Mouse (Mus musculus) kidney, postnatal 0 days (tissue): Measurements from ENCODE around the gene Hist1h4c. TPM values are rescaled to one million over a fixed set of nuclear protein-coding genes. Genes with fewer than 3 reads are reported as not detected.
"Not testable (repeated sequence)": the region's sequence is repeated elsewhere in the genome, so short reads cannot be mapped to it uniquely, and the experiment has no call there.

Experiments
- ATAC-seq: fragments of 200-750 bp; cut with Nextera tagmentation; replicated peaks from 2 replicates; pipeline ENCODE4 v1.8.0; 2017; ENCODE audit warnings: low read depth, moderate number of reproducible peaks, moderate TSS enrichment, moderate library complexity; ENCODE audit not compliant: low FRiP score
- DNase-seq: peaks from one replicate; pipeline ENCODE4 v3.0.0-alpha.2; 2016; ENCODE audit warnings: low spot score
- H3K27ac ChIP-seq: fragments of 300-500 bp; sonication (generic); 2 replicates; pipeline ENCODE4 v1.5.1; 2014; ENCODE audit warnings: mild to moderate bottlenecking
- H3K27me3 ChIP-seq: fragments of 300-500 bp; sonication (generic); 2 replicates; pipeline ENCODE4 v1.6.1; 2014; ENCODE audit warnings: low read length, mixed read lengths; ENCODE audit not compliant: insufficient read depth
- H3K36me3 ChIP-seq: fragments of 300-500 bp; sonication (generic); 2 replicates; pipeline ENCODE4 v1.6.1; 2014; ENCODE audit warnings: low read length, mixed read lengths; ENCODE audit not compliant: insufficient read depth
- H3K4me1 ChIP-seq: fragments of 300-500 bp; sonication (generic); replicated peaks from 2 replicates; pipeline ENCODE4 v1.6.1; 2014; ENCODE audit warnings: antibody characterized with exemption, low read length, mixed read lengths; ENCODE audit not compliant: insufficient read depth
- H3K4me2 ChIP-seq: fragments of 300-500 bp; sonication (generic); 2 replicates; pipeline ENCODE4 v1.6.1; 2014; ENCODE audit warnings: mild to moderate bottlenecking, low read length, moderate library complexity, mixed read lengths
- H3K4me3 ChIP-seq: fragments of 300-500 bp; sonication (generic); replicated peaks from 2 replicates; pipeline ENCODE4 v1.5.1; 2014; ENCODE audit warnings: low read depth, low read length
- H3K9ac ChIP-seq: fragments of 300-500 bp; sonication (generic); 2 replicates; pipeline ENCODE4 v1.6.1; 2014; ENCODE audit warnings: low read depth, low read length
- H3K9me3 ChIP-seq: fragments of 300-500 bp; sonication (generic); replicated peaks from 2 replicates; pipeline ENCODE4 v1.6.1; 2016; ENCODE audit warnings: low read length, inconsistent platforms, mixed read lengths
- CTCF ChIP-seq: IDR thresholded peaks from 2 replicates; pipeline ENCODE4 v1.5.1; 2016; ENCODE audit warnings: antibody characterized with exemption, low read depth, mild to moderate bottlenecking, moderate library complexity
- WGBS: fragments of 180-500 bp; shearing (Covaris S2); extraction: QIAGEN DNeasy Blood & Tissue Kit; methylation state at CpG from one replicate; pipeline ENCODE4 v1.1.7; 2014; 5-methylcytosine and 5-hydroxymethylcytosine counted together
- microRNA-seq: library from miRNA; unstranded; fragments of <30 nt; microRNA quantifications from one replicate; pipeline ENCODE4, GENCODE M21; 2016
- polyA plus RNA-seq: library from polyadenylated mRNA; unstranded; fragments of >200 nt; fragmentation: Nextera tagmentation; extraction: Ambion mirVana; gene quantifications from 2 replicates; pipeline ENCODE4 v1.2.1, GENCODE M21; 2015

Gene Hist1h4c
- polyA plus RNA-seq, 1 experiment from 2014 or later: 7.4 TPM

DNA sequence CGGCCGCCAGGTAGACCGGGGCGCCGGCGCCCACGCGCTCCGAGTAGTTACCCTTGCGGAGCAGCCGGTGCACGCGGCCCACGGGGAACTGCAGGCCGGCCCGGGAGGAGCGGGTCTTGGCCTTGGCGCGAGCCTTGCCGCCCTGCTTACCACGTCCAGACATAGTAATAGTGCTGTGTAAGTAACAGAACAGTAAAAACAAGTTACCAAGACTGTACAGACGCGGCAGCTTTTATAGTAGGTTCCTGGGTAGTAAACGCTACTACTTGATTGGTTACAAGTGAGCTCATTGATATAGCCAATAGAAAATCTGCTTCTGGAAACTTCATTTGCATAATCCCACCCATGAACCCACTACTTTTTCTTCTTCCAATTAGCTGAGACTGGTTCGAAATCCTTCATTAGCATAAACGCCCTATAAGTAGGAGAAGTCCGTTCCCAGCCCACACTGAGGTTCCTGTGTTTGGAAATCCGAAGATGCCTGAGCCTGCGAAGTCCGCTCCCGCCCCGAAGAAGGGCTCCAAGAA, 14.4 kb downstream of the Hist1h4c start, which contains the start of the genes Hist1h2ac and Hist1h2bc:
Gene Hist1h2ac, minus strand, starts transcription at position 194 of the 527 bp plus-strand sequence.
Gene Hist1h2bc, plus strand, starts transcription at position 445 of the 527 bp plus-strand sequence.
- Histone ChIP-seq H3K4me2 (peak within 1 kb of the TSS; percentile 63), H3K36me3 (no peaks in the 10 kb centered on the region), H3K27ac (peak within 1 kb of the TSS; percentile 98), H3K4me1 (0 out of 2 replicates have a peak, but pooled peaks cover 5% of the 10 kb centered on the region), H3K27me3 (no peaks in the 10 kb centered on the region), H3K9ac (peak within 1 kb of the TSS; percentile 82), H3K9me3 (no peaks in the 10 kb centered on the region), H3K4me3 (peak within 1 kb of the TSS; percentile 39)
- ATAC-seq (peak; percentile 96), DNase-seq (peak; percentile 100)
- no peak for TF ChIP-seq CTCF
- 0% methylated on average over 32 of the region's 32 CpGs for WGBS

DNA sequence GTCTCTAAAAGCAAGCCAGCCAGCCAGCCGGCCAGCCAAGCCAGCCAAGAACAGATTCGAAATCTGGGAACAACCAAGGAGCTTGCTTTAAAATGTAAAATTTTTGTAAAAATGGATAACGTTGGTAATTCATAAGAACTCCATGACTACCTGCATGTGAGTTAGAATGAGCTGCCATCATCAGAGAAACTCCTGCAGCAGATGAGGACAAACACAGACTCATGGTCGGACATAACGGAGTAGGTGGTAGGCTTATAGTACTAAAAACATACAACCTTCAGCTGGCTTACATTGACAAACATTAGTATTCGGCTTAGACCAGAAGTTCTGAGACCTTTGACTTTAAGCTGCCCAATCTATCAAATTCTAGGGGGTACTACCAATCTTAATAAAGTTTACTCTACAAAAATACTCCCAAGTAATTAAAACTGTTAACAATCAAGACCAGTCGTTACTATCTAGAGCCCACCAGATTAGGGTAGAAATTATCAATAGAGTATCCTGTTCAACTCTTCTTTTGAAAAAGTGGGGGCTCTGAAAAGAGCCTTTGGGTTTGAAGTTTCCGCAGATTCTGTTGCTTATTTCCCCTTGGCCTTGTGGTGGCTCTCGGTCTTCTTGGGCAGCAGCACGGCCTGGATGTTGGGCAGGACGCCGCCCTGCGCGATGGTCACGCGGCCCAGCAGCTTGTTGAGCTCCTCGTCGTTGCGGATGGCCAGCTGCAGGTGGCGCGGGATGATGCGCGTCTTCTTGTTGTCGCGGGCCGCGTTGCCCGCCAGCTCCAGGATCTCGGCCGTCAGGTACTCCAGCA, 15.1 kb downstream of the Hist1h4c start:
- ATAC-seq: peak; percentile 55
- 11% methylated on average over 13 of the region's 30 CpGs for WGBS
- peak overlapping the region; percentile 39 for H3K4me3 ChIP-seq

DNA sequence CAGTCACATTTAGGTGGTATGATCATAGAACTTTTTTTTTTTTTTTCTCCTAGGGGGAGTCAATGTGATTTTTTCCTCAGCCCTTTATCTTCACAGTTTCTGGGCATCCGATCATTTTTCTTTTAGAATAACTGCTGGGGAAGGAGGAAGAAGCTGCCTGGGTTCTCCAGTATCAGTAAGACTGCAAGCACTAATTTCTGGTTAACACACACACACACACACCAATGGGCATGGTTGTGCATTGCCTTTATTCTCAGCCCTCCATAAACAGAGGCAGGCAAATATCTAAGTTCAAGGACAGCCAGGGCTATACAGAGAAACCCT, 15.7 kb downstream of the Hist1h4c start:
- ATAC-seq: no peak
- peak overlapping the region; percentile 39 for H3K4me3 ChIP-seq
- H3K9me3 ChIP-seq: no peaks in the 10 kb centered on the region
- H3K4me2 ChIP-seq: peak overlapping the region; percentile 56
- H3K27me3 ChIP-seq: no peaks in the 10 kb centered on the region
- H3K4me1 ChIP-seq: 0 out of 2 replicates have a peak, but pooled peaks cover 5% of the 10 kb centered on the region
- no peak for DNase-seq
- no peaks in the 10 kb centered on the region for H3K36me3 ChIP-seq
- peak overlapping the region; percentile 57; the same call in 1 of the 2 replicates for H3K9ac ChIP-seq
- TF ChIP-seq CTCF: no peak
- H3K27ac ChIP-seq: peak overlapping the region; percentile 98; the same call in 1 of the 2 replicates
- 47% methylated on average over 1 of the region's 1 CpGs for WGBS

More for the DNA sequence above, 15.1 kb downstream of the Hist1h4c start:
- Histone ChIP-seq H3K27ac (peak overlapping the region; percentile 98), H3K9ac (peak overlapping the region; percentile 57; the same call in 1 of the 2 replicates), H3K4me2 (peak overlapping the region; percentile 56)
- H3K9me3 ChIP-seq, H3K27me3 ChIP-seq, H3K4me1 ChIP-seq, H3K36me3 ChIP-seq, DNase-seq: not testable (repeated sequence)

DNA sequence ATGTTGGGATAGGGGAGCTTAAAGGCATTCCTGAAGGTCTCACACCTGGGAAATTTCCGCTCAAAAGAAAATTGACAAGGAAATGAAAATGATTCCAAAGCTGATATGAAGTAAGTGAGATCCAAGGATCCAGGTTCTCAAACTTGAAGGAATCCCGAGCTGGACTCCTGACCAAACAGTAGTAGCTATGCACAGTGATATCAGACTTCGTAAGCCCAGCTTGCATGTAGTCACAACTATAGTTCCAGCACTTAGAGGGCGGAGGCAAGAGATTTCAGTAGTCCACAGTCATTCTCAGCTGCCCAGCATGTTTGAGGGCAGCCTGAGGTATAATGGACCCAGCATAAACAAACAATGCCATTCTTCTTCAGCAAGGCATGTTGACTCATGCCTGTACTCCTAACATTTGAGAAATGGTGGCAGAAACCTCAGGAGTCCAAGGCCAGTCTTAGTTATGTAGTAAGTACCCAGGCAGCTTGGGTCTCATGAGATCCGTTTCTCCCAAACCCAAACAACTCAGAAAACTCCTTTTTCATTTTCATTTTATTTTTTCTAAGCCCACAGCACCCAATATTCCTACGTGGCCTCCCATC, 16.2 kb downstream of the Hist1h4c start:
- Histone ChIP-seq H3K9me3 (no peaks in the 10 kb centered on the region), H3K36me3 (no peaks in the 10 kb centered on the region), H3K4me3 (no peak overlapping the region), H3K9ac (no peak overlapping the region), H3K4me1 (0 out of 2 replicates have a peak, but pooled peaks cover 5% of the 10 kb centered on the region), H3K27ac (no peak overlapping the region), H3K27me3 (no peaks in the 10 kb centered on the region), H3K4me2 (peak overlapping the region; percentile 56; the same call in 1 of the 2 replicates)
- ATAC-seq: no peak
- DNase-seq: no peak
- TF ChIP-seq CTCF: no peak
- 83% methylated on average over 6 of the region's 6 CpGs for WGBS

DNA sequence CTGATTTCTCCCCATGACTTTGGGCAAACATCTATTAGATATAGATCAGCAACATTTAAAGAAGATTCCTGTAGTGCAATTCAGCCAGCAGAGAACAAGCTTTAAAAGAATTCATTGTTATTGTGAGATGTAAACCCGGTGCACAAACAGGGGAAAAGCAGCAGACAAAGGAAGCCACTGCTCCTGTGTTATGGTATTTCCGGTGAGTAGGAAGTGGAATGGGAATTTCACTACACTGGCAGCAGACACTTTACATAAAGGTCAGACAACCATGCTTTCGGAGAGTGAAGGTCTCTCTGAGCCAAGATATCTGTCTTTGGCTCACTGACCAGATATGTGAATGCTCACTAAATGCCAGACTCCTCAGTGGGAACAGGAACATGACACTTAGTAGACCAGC, 35.7 kb downstream of the Hist1h4c start:
- Histone ChIP-seq H3K9me3 (no peaks in the 10 kb centered on the region), H3K4me3 (no peak overlapping the region), H3K9ac (no peak overlapping the region), H3K36me3 (no peaks in the 10 kb centered on the region), H3K27ac (no peak overlapping the region), H3K27me3 (no peaks in the 10 kb centered on the region), H3K4me1 (0 out of 2 replicates have a peak, but pooled peaks cover 5% of the 10 kb centered on the region), H3K4me2 (no peak overlapping the region)
- ATAC-seq: no peak
- no peak for DNase-seq
- 64% methylated on average over 3 of the region's 3 CpGs for WGBS
- no peak for TF ChIP-seq CTCF

DNA sequence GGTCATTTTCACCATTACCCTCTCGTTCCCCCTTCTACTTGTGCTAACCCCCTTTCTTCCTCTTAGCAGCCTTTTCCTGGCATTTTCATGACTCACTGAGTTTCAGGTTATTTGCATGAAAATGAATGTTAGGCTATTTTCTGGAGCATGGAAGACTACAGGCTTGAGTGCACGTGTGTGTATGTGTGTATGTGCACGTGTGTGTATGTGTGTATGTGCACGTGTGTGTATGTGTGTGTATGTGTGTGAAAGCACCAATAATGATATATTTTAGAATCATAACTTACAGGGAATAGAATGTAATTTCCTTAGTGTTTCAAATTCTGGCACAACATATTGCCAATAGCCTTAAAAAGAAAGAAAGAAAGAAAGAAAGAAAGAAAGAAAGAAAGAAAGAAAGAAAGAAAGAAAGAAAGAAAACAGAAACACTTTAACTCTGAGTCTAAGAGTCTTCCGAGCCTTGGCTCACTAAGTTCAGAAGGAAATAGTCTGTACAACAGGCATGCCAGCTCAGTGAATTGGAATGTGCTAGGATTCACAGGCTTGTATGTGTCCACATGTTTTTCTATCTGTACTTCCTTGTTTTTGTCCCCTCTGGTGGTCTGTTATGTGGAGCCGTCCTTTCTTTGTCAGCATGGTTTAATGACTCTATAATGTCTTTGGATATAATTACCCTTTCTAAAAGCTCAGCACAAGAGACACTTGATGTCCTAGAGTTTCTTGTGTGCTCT, 38.5 kb downstream of the Hist1h4c start:
- WGBS: 56% methylated on average over 6 of the region's 6 CpGs
- Histone ChIP-seq H3K4me2 (no peak overlapping the region), H3K4me1 (0 out of 2 replicates have a peak, but pooled peaks cover 5% of the 10 kb centered on the region), H3K9me3 (no peaks in the 10 kb centered on the region), H3K4me3 (no peak overlapping the region), H3K27me3 (no peaks in the 10 kb centered on the region), H3K36me3 (no peaks in the 10 kb centered on the region), H3K27ac (no peak overlapping the region), H3K9ac (no peak overlapping the region)
- ATAC-seq (no peak), DNase-seq (peak; percentile 61)
- no peak for TF ChIP-seq CTCF

Small RNAs within 50 kb of the gene (microRNA-seq; reads per million reads assigned to microRNA genes)
- gene Gm44314 (not detected), gene Gm44350 (not detected)

Other genes starting within 250 kb of the Hist1h4c start
- gene Btn1a1, start 232.6 kb downstream of the Hist1h4c start, polyA plus RNA-seq: 0.06 TPM in 1 of 2 replicates, not detected in the other
- 0.13 and 0.28 TPM in 2 replicates for gene Btn2a2, start 209.6 kb downstream of the Hist1h4c start, polyA plus RNA-seq
- gene Hist1h4h, start 167.4 kb downstream of the Hist1h4c start, polyA plus RNA-seq: 7.6 and 8.3 TPM in 2 replicates
- 3.3 and 4.9 TPM in 2 replicates for gene Hist1h2af, start 164.5 kb downstream of the Hist1h4c start, polyA plus RNA-seq
- gene Hist1h3g, start 163.0 kb downstream of the Hist1h4c start, polyA plus RNA-seq: 3.9 and 4.0 TPM in 2 replicates
- gene Hist1h2bh, start 155.1 kb downstream of the Hist1h4c start, polyA plus RNA-seq: 0.37 and 0.43 TPM in 2 replicates
- 0.71 and 0.83 TPM in 2 replicates for gene Hist1h3f, start 154.4 kb downstream of the Hist1h4c start, polyA plus RNA-seq
- gene Hist1h4f, start 146.8 kb downstream of the Hist1h4c start, polyA plus RNA-seq: 0.58 TPM in 1 of 2 replicates, not detected in the other
- 0.22 and 0.23 TPM in 2 replicates for gene Hist1h1d, start 145.2 kb downstream of the Hist1h4c start, polyA plus RNA-seq
- gene Hist1h3e, start 136.1 kb downstream of the Hist1h4c start, polyA plus RNA-seq: 3.9 and 5.0 TPM in 2 replicates
- 42.2 and 50.2 TPM in 2 replicates for gene Hist1h2ae, start 127.2 kb downstream of the Hist1h4c start, polyA plus RNA-seq
- gene Hist1h2bg, start 127.1 kb downstream of the Hist1h4c start, polyA plus RNA-seq: 3.4 and 4.1 TPM in 2 replicates
- 3.4 TPM in 2 replicates for gene Hist1h2bf, start 124.3 kb downstream of the Hist1h4c start, polyA plus RNA-seq
- gene Hist1h2ad, start 124.1 kb downstream of the Hist1h4c start, polyA plus RNA-seq: 0.27 and 0.76 TPM in 2 replicates
- gene Hist1h3d, start 122.7 kb downstream of the Hist1h4c start, polyA plus RNA-seq: 2.6 and 4.2 TPM in 2 replicates
- gene Hist1h4d, start 116.9 kb downstream of the Hist1h4c start, polyA plus RNA-seq: 68.3 and 77.0 TPM in 2 replicates
- gene Hist1h2be, start 77.3 kb downstream of the Hist1h4c start, polyA plus RNA-seq: 0.83 and 0.84 TPM in 2 replicates
- gene Hist1h1e, start 75.9 kb downstream of the Hist1h4c start, polyA plus RNA-seq: 13.0 and 14.3 TPM in 2 replicates
- 0.75 and 1.1 TPM in 2 replicates for gene Hist1h2ac, start 14.5 kb downstream of the Hist1h4c start, polyA plus RNA-seq
- 132 and 139 TPM in 2 replicates for gene Hist1h2bc, start 14.3 kb downstream of the Hist1h4c start, polyA plus RNA-seq
- gene Hist1h1t, start 2.6 kb downstream of the Hist1h4c start, polyA plus RNA-seq: not detected in 2 replicates
- 16.8 and 18.0 TPM in 2 replicates for gene Hfe, start 12.4 kb upstream of the Hist1h4c start, polyA plus RNA-seq
- gene Hist1h1c, start 40.4 kb upstream of the Hist1h4c start, polyA plus RNA-seq: 33.9 and 41.0 TPM in 2 replicates
- 6.0 and 7.0 TPM in 2 replicates for gene Hist1h3c, start 47.1 kb upstream of the Hist1h4c start, polyA plus RNA-seq
- 2.1 and 2.2 TPM in 2 replicates for gene Hist1h2bb, start 48.3 kb upstream of the Hist1h4c start, polyA plus RNA-seq
- gene Hist1h2ab, start 52.7 kb upstream of the Hist1h4c start, polyA plus RNA-seq: 21.7 and 26.6 TPM in 2 replicates
- 5.9 and 8.7 TPM in 2 replicates for gene Hist1h3b, start 53.8 kb upstream of the Hist1h4c start, polyA plus RNA-seq
- gene Hist1h4b, start 58.6 kb upstream of the Hist1h4c start, polyA plus RNA-seq: 4.4 and 5.6 TPM in 2 replicates
- gene Hist1h4a, start 62.8 kb upstream of the Hist1h4c start, polyA plus RNA-seq: not detected in 2 replicates
- 5.2 and 6.7 TPM in 2 replicates for gene Hist1h3a, start 63.9 kb upstream of the Hist1h4c start, polyA plus RNA-seq
- 1.3 and 1.8 TPM in 2 replicates for gene Hist1h1a, start 65.2 kb upstream of the Hist1h4c start, polyA plus RNA-seq
- gene Trim38, start 71.5 kb upstream of the Hist1h4c start, polyA plus RNA-seq: 0.06 TPM in 1 of 2 replicates, not detected in the other
- gene Slc17a2, start 108.5 kb upstream of the Hist1h4c start, polyA plus RNA-seq: 0.96 TPM in 2 replicates
- 14.2 and 17.4 TPM in 2 replicates for gene Slc17a3, start 141.0 kb upstream of the Hist1h4c start, polyA plus RNA-seq
- 79.1 and 84.5 TPM in 2 replicates for gene Slc17a1, start 169.3 kb upstream of the Hist1h4c start, polyA plus RNA-seq
- gene Slc17a4, start 216.6 kb upstream of the Hist1h4c start, polyA plus RNA-seq: 3.6 and 4.3 TPM in 2 replicates
- gene Hist1h2ba, start 235.7 kb upstream of the Hist1h4c start, polyA plus RNA-seq: not detected in 2 replicates
- not detected in 2 replicates for gene Hist1h2aa, start 236.0 kb upstream of the Hist1h4c start, polyA plus RNA-seq